Mouse (Mus musculus) cerebellum, adult 11 months (tissue): ENCODE measurements around the gene Hnrnph1.
"Not testable (repeated sequence)": the region's sequence is repeated elsewhere in the genome, so short reads cannot be mapped to it uniquely, and the experiment has no call there.

Source experiments
- DNase-seq: peaks from one replicate; pipeline ENCODE4 v3.0.0; 2022

The Hnrnph1 gene

GRCm38 (mm10) chr11:50376911-50377891, at the start of gene Hnrnph1:
TSS of gene Hnrnph1 (plus strand) at chr11:50376990.
- peak; percentile 99 for DNase-seq

DNA sequence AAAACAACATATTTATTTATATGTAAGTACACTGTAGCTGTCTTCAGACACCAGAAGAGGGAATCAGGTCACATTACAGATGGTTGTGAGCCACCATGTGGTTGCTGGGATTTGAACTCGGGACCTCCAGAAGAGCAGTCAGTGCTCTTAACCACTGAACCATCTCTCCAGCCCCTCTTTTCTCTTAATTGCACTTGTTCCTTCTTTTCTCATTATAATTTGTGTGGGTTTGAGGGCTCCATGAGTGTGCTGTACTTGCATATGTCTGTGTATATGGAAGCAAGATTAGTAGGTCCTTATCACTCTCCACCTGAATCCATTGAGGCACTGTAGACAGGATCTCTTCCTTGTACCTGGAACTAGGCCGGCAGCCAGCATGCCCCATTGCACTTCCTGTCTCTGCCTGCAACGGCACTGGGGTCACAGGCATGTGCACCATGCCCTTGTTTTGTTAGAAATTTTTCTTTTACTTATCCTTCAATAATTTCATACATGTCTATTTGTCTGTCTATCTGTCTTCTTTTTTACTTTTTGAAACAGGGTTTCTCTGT, 48.6 kb upstream of the Hnrnph1 start:
- no peak for DNase-seq

- DNase-seq: no peak
Observed at GRCm38 (mm10) chr11:50329378-50329777, 47.4 kb upstream of the Hnrnph1 start.

DNA sequence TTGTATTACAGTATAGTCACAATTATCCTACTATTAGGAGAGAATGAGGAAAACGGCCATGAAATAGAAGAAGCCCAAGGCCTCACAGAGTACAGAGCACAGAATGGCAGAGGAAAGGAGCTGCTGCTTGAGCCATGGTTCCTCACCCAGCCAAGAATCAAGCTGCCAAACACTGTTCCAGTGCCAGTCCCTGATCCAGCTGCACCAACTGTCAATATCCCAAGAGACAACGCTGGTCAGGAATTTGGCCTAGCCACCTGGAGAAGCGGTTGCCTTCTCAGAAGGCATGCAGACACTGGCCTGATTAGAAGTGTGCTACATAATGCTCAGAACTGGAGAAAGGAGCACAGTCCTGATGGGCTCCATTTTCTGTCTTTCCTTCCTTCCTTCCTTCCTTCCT, 43.6 kb upstream of the Hnrnph1 start:
- DNase-seq: no peak

GRCm38 (mm10) chr11:50336126-50336525, 40.7 kb upstream of the Hnrnph1 start:
- DNase-seq: no peak

DNA sequence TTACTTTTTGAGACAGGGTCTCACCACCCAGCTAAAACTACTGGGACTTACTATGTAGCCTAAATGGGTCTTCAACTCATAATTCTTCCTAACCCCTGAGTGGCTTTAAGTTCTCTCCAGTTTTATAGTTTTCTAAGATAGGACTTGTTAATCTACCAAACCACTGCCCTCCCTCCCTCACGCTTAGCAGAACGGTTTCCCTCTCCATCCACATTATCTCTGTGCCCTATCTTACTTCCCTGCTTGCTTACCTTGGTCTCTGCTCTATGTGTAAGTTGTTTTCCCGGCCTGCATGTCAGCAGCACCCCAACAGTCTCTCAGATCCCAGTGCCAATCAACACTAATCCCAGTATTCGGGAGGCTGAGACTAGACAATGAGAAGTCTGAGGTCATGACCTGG, 39.9 kb upstream of the Hnrnph1 start:
- DNase-seq: no peak

DNA sequence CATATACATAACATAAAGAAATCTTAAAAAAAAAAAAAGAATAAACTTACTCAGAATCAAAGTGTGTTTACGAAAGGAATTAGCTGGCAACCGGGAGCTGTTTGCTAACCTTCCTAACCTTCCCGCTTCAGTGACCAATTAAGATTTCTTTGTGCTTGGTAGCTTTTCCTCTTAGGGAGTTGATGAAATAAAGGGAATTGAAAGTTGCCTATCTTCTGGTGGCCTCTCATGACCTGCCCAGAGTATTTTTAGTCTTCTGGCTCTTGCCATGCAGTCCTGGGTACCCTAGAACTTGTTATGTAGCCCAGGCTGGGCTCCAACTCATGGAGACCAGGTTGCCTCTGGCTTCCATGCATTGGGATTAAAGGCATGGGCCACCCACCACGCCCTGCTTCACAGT, 31.3 kb upstream of the Hnrnph1 start:
- DNase-seq: no peak

DNA sequence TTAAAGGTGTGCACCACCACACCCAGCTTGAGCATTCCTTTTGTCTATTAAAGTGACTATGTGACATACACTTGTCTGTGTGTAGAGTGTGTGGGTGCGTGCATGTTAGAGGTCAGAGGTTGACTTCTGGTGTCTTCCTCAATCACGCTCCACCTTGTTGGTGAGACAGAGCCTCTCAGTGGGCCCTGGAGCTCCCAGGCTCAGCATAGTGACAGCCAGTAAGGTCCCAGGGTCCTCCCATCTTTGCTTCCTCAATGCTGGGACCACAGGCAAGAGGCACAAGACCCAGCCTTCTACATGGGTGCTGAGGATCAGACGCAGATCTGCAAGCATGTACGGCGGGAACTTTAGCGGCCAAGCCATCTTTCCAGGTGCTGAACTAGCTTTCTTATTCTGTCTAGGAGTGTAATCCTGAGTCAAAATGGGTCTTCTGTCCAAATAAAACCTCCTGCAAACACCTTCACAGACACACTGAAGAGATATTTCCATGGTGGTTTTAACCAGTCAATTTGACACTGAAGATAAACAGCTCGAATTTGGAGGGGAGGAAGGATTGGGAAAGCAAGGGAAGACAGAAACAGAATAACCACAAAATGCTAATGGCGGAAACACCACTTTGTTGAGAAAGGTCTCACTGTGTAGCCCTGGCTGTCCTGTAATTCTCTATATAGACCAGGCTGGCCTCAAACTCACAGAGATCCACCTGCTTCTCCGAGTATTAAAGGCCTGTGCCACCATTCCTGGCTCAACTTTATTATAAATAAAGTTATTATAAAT, 30.3 kb upstream of the Hnrnph1 start:
- DNase-seq: no peak

DNA sequence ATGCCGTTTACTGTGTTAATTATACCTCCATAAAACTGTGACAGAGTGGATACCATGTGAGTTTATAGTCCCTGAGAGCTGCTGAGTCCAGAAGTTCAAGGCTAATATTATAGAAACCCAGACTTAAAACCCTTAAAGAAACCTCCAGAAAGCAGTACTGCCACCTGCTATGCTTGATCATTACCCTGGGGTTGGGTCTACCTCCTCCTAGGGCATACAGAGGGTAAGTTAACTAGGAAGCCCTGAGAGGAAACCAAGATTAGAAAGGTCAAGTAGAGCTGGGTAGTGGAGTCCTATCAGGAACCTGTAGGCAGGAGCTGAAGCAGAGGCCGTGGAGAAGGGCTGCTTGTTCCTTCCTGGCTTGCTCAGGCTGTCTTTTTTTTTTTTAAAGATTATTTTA, 24.6 kb upstream of the Hnrnph1 start:
- no peak for DNase-seq

GRCm38 (mm10) chr11:50354162-50354561, 22.6 kb upstream of the Hnrnph1 start, which contains the start of gene Cby3:
TSS of gene Cby3 (plus strand) at chr11:50354462.
- DNase-seq: no peak

DNA sequence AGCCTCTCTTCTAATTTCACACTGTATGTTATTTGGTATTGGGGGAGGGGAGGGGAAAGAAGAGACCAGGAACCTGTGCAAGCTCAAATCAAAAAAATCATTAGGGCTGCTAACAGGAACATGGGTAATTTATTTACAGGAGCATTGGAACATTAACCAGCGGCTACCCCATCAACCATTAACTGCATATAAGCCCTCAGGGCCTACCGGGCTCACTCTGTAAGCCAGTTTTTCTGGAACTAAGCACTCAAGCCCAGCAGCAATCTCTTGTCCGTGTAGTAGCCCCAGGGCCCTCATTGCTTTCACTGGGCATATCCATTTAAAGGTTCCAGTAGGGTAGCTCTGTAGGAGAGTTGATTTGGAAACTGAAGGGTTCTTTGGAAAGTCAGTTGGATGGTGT, 21.9 kb upstream of the Hnrnph1 start:
- DNase-seq: no peak

- no peak for DNase-seq
Observed at GRCm38 (mm10) chr11:50355395-50355794, 21.4 kb upstream of the Hnrnph1 start.

DNA sequence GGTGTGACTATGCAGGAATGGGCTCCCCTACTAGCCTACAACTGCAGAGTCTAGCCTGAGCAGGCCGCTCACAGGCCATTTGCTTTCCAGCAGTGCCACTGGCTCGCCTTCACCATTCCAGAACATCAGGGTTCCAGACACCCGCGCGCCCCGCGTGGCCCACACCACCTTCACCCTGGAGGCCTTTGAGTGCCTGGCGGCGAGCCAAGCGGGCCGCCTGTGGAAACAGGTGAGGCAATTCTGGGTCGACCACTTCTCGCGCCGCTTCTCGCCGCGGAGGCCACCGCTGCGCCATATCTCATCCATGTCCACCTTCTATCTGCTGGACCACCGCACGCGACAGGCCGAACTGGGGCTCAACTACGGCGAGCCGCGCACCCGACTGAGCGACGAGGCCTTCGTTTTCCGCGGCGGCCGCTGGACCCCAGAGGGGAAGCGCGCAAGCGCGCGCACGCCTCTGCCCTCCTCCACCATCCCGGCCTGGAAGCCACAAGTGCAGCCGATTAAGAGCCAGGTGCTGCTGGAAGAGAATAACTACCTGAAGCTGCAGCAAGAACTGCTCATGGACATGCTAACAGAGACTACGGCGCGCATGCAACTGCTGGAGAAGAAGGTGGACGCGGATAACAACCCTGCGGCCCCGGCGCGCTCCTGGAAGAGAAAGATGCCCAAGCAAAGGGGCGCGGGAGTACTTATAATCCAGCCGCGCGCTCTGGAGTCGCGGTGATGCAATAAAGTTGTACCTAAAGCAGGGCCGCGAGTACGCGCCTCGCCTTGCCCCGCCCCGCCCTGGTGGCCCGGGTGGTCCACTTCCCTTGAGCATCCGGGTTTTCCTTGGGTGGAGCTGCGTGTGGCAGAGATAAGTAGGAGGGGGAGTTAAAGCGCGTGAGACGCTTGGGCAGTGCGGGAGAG, 17.6 kb upstream of the Hnrnph1 start:
- peak; percentile 52 for DNase-seq

GRCm38 (mm10) chr11:50361282-50361681, 15.5 kb upstream of the Hnrnph1 start:
- not testable (repeated sequence) for DNase-seq

GRCm38 (mm10) chr11:50364548-50364947, 12.2 kb upstream of the Hnrnph1 start:
- peak; percentile 72 for DNase-seq

GRCm38 (mm10) chr11:50365322-50365721, 11.5 kb upstream of the Hnrnph1 start:
- DNase-seq: no peak

DNA sequence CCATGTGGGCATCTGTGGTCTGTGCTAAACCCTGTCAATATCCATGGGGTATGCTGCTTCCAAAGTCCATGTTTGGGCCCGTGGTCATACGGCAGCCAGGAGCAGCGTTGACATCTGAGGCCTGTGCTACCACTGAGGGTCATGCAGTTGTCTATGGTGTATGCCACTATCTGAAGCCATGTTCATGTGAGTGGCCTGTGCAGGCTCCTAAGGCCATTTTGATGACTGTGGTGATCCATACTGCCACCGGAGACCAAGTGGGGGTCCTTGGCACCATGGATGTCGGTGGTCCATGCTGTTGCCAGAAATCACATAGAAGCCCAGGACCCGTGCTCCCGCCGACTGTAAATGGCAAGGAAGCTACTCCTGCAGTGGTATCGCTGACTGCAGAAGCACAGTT, 9.3 kb upstream of the Hnrnph1 start:
- DNase-seq: no peak

- no peak for DNase-seq
Observed at GRCm38 (mm10) chr11:50369360-50369911, 7.4 kb upstream of the Hnrnph1 start.

DNA sequence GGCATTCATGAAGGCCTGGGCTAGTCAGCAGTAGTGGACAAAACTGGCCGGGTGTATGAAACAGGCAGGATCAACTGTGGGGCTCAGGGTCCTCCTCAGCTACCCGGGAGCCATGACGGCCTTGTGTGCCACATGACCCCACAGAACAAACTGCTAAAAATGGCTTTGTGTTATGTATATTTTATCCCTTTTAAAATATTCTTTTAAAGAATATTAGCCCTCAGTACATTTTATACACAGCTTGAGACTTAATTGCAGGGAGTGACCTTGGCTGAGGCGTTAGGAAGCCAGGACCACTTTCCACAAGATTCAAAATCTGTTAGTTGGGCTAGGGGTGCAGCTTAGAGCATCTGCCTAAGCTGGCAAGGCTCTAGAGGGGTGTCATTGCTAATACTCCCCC, 5.8 kb upstream of the Hnrnph1 start:
- no peak for DNase-seq

- peak; percentile 65 for DNase-seq
Observed at GRCm38 (mm10) chr11:50371399-50371841, 5.4 kb upstream of the Hnrnph1 start.

GRCm38 (mm10) chr11:50371911-50372310, 4.9 kb upstream of the Hnrnph1 start:
- no peak for DNase-seq

- DNase-seq: no peak
Observed at GRCm38 (mm10) chr11:50373086-50373485, 3.7 kb upstream of the Hnrnph1 start.
